Mouse (Mus musculus) embryonic facial prominence, embryonic 10.5 days (tissue): ENCODE measurements around the gene B4gat1. TPM values are rescaled to one million over a fixed set of nuclear protein-coding genes. Genes with fewer than 3 reads are reported as not detected.

Experiments
- DNase-seq: peaks from one replicate; pipeline ENCODE4 v3.0.0-alpha.2; 2017; ENCODE audit warnings: low spot score
- H3K27ac ChIP-seq: fragments of 300-500 bp; sonication (generic); replicated peaks from 2 replicates; pipeline ENCODE4 v1.5.1; 2016; ENCODE audit warnings: mild to moderate bottlenecking
- H3K27me3 ChIP-seq: fragments of 300-500 bp; sonication (generic); replicated peaks from 2 replicates; pipeline ENCODE4 v1.6.1; 2016; ENCODE audit warnings: low read depth, mild to moderate bottlenecking; ENCODE audit not compliant: poor library complexity, severe bottlenecking
- H3K36me3 ChIP-seq: fragments of 300-500 bp; sonication (generic); replicated peaks from 2 replicates; pipeline ENCODE4 v1.6.1; 2016; ENCODE audit warnings: mild to moderate bottlenecking, moderate library complexity
- H3K4me1 ChIP-seq: fragments of 300-500 bp; sonication (generic); 2 replicates; pipeline ENCODE4 v1.6.1; 2016
- H3K4me3 ChIP-seq: fragments of 300-500 bp; sonication (generic); 2 replicates; pipeline ENCODE4 v1.5.1; 2016; ENCODE audit warnings: mild to moderate bottlenecking, moderate library complexity
- H3K9me3 ChIP-seq: fragments of 300-500 bp; sonication (generic); 2 replicates; pipeline ENCODE4 v1.6.1; 2016; ENCODE audit warnings: mild to moderate bottlenecking
- WGBS: fragments of 180-500 bp; shearing (Covaris S2); methylation state at CpG from one replicate; pipeline ENCODE4 v1.1.7; 2016; 5-methylcytosine and 5-hydroxymethylcytosine counted together
- polyA plus RNA-seq: library from polyadenylated mRNA; unstranded; fragments of >200 nt; fragmentation: Nextera tagmentation; extraction: Ambion mirVana; gene quantifications from 2 replicates; pipeline ENCODE4 v1.2.1, GENCODE M21; 2016

The B4gat1 gene
- polyA plus RNA-seq, 1 experiment from 2014 or later = 36.1 TPM

GRCm38 (mm10) chr19:5039301-5040114 lies 882 bp downstream of the B4gat1 start:
- Histone ChIP-seq H3K9me3 (no peaks in the 10 kb centered on the region), H3K4me1 (peaks cover 45% of the 10 kb centered on the region), H3K4me3 (peak overlapping the region; percentile 95), H3K36me3 (peaks cover 19% of the 10 kb centered on the region), H3K27ac (peak overlapping the region; percentile 95), H3K27me3 (peaks cover 7% of the 10 kb centered on the region; the same call in 1 of the 2 replicates)
- peak; percentile 24 for DNase-seq
- 15% methylated on average over 41 of the region's 41 CpGs for WGBS

GRCm38 (mm10) chr19:5040862-5041523 lies 2.4 kb downstream of the B4gat1 start, which contains the start of gene Brms1:
Brms1 (plus strand) TSS chr19:5041354.
- H3K4me1 ChIP-seq = peaks cover 45% of the 10 kb centered on the region
- H3K36me3 ChIP-seq = peaks cover 31% of the 10 kb centered on the region
- H3K4me3 ChIP-seq = peak within 1 kb of the TSS; percentile 95
- 9% methylated on average over 40 of the region's 40 CpGs for WGBS
- DNase-seq = peak; percentile 94
- peak within 1 kb of the TSS; percentile 81 for H3K27ac ChIP-seq
- no peaks in the 10 kb centered on the region for H3K9me3 ChIP-seq
- peaks cover 7% of the 10 kb centered on the region; the same call in 1 of the 2 replicates for H3K27me3 ChIP-seq

- Histone ChIP-seq H3K4me1 (peaks cover 45% of the 10 kb centered on the region), H3K27me3 (peaks cover 7% of the 10 kb centered on the region; the same call in 1 of the 2 replicates), H3K9me3 (no peaks in the 10 kb centered on the region), H3K4me3 (peak overlapping the region; percentile 95), H3K27ac (peak overlapping the region; percentile 81), H3K36me3 (peaks cover 37% of the 10 kb centered on the region)
- 3% methylated on average over 16 of the region's 16 CpGs for WGBS
- no peak for DNase-seq
Observed at GRCm38 (mm10) chr19:5041588-5041987, 3.0 kb downstream of the B4gat1 start.

- H3K27ac ChIP-seq = no peak overlapping the region
- H3K36me3 ChIP-seq = peaks cover 69% of the 10 kb centered on the region
- 75% methylated on average over 4 of the region's 4 CpGs for WGBS
- H3K4me1 ChIP-seq = peaks cover 34% of the 10 kb centered on the region
- no peak for DNase-seq
- peaks cover 8% of the 10 kb centered on the region for H3K27me3 ChIP-seq
- no peaks in the 10 kb centered on the region for H3K9me3 ChIP-seq
- no peak overlapping the region for H3K4me3 ChIP-seq
Observed at GRCm38 (mm10) chr19:5045531-5045930, 6.9 kb downstream of the B4gat1 start.

GRCm38 (mm10) chr19:5048138-5049056 lies 9.8 kb downstream of the B4gat1 start:
- peaks cover 62% of the 10 kb centered on the region for H3K36me3 ChIP-seq
- H3K9me3 ChIP-seq = no peaks in the 10 kb centered on the region
- H3K4me1 ChIP-seq = peaks cover 36% of the 10 kb centered on the region
- peak overlapping the region; percentile 21; the same call in 1 of the 2 replicates for H3K4me3 ChIP-seq
- 87% methylated on average over 14 of the region's 14 CpGs for WGBS
- H3K27me3 ChIP-seq = peaks cover 37% of the 10 kb centered on the region
- no peak overlapping the region for H3K27ac ChIP-seq
- DNase-seq = no peak

- Histone ChIP-seq H3K4me1 (peaks cover 36% of the 10 kb centered on the region), H3K27me3 (peaks cover 46% of the 10 kb centered on the region), H3K4me3 (no peak overlapping the region), H3K36me3 (peaks cover 54% of the 10 kb centered on the region), H3K9me3 (no peaks in the 10 kb centered on the region), H3K27ac (no peak overlapping the region)
- DNase-seq = no peak
- 79% methylated on average over 6 of the region's 6 CpGs for WGBS
Observed at GRCm38 (mm10) chr19:5049325-5049724, 10.7 kb downstream of the B4gat1 start.

- H3K4me1 ChIP-seq = peaks cover 36% of the 10 kb centered on the region
- peak within 1 kb of the TSS; percentile 44 for H3K4me3 ChIP-seq
- H3K27me3 ChIP-seq = peaks cover 54% of the 10 kb centered on the region
- H3K36me3 ChIP-seq = peaks cover 49% of the 10 kb centered on the region
- peak; percentile 76 for DNase-seq
- 12% methylated on average over 14 of the region's 14 CpGs for WGBS
- no peaks in the 10 kb centered on the region for H3K9me3 ChIP-seq
- H3K27ac ChIP-seq = peak within 1 kb of the TSS; percentile 67
Observed at GRCm38 (mm10) chr19:5050047-5050905, 11.7 kb downstream of the B4gat1 start, which contains the start of gene Rin1. Rin1 (plus strand) TSS chr19:5050481.

- peak overlapping the region; percentile 44 for H3K4me3 ChIP-seq
- no peaks in the 10 kb centered on the region for H3K9me3 ChIP-seq
- WGBS = 4% methylated on average over 17 of the region's 17 CpGs
- peak overlapping the region; percentile 67 for H3K27ac ChIP-seq
- H3K27me3 ChIP-seq = peaks cover 56% of the 10 kb centered on the region
- peaks cover 36% of the 10 kb centered on the region for H3K4me1 ChIP-seq
- peak; percentile 52 for DNase-seq
- H3K36me3 ChIP-seq = peaks cover 41% of the 10 kb centered on the region
Observed at GRCm38 (mm10) chr19:5051031-5051430, 12.4 kb downstream of the B4gat1 start.

GRCm38 (mm10) chr19:5051515-5051914 lies 12.9 kb downstream of the B4gat1 start:
- Histone ChIP-seq H3K9me3 (no peaks in the 10 kb centered on the region), H3K4me1 (peaks cover 41% of the 10 kb centered on the region), H3K36me3 (peaks cover 36% of the 10 kb centered on the region), H3K4me3 (peak overlapping the region; percentile 44), H3K27me3 (peaks cover 56% of the 10 kb centered on the region), H3K27ac (peak overlapping the region; percentile 67)
- WGBS = 35% methylated on average over 3 of the region's 3 CpGs
- no peak for DNase-seq

- 25% methylated on average over 25 of the region's 25 CpGs for WGBS
- no peak for DNase-seq
- Histone ChIP-seq H3K4me3 (peak overlapping the region; percentile 44), H3K27me3 (peaks cover 56% of the 10 kb centered on the region), H3K27ac (peak overlapping the region; percentile 37; the same call in 1 of the 2 replicates), H3K9me3 (no peaks in the 10 kb centered on the region), H3K4me1 (peaks cover 48% of the 10 kb centered on the region), H3K36me3 (peaks cover 28% of the 10 kb centered on the region)
Observed at GRCm38 (mm10) chr19:5052166-5052822, 13.7 kb downstream of the B4gat1 start.

- 63% methylated on average over 17 of the region's 17 CpGs for WGBS
- H3K27me3 ChIP-seq = peaks cover 56% of the 10 kb centered on the region
- DNase-seq = no peak
- H3K4me1 ChIP-seq = peaks cover 53% of the 10 kb centered on the region
- no peak overlapping the region for H3K4me3 ChIP-seq
- no peaks in the 10 kb centered on the region for H3K9me3 ChIP-seq
- H3K27ac ChIP-seq = peak overlapping the region; percentile 37; the same call in 1 of the 2 replicates
- peaks cover 23% of the 10 kb centered on the region for H3K36me3 ChIP-seq
Observed at GRCm38 (mm10) chr19:5052853-5053252, 14.2 kb downstream of the B4gat1 start.
